Mouse (Mus musculus): ENCODE measurements around the gene Kcna10.

Kcna10 gene

GRCm38 (mm10) chr3:107205170-107205569, 22.3 kb downstream of the Kcna10 start:
- no peak for DNase-seq

- peak; percentile 88 for DNase-seq
Observed at GRCm38 (mm10) chr3:107205994-107206393, 23.1 kb downstream of the Kcna10 start.

DNA sequence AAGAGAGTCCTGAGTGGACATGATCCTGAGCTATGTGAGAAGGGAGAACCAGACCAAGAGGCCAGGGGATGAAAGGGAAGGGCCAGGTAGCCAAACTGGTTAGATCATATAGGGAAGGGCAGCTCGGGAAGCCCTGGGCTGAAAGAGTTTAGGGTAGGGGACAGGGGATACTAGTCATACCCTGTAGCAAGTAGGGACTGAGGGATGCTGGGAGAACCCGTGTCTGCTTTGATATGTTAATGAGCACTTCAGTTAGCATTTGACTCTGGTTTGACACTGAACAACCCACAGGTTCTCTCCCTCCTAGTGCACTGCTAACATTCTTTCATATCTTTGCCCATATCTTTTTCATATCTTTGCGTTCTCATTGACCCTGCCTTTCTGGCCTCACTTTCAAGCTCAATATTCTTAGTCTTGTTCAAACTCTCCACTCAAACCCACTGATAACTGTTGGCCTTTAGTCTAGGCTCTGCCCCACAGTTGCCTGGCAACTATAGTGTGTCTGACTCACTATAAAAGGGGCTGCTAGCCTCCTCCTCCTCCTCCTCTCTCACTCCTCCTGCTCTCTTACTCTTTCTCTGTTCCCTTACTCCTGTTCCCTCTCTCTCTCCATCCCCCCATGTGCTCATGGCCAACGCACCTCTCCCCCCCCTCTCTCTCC, 23.8 kb downstream of the Kcna10 start:
- no peak for DNase-seq

GRCm38 (mm10) chr3:107207625-107208253, 24.9 kb downstream of the Kcna10 start:
- peak; percentile 13 for DNase-seq

GRCm38 (mm10) chr3:107214606-107215005, 31.8 kb downstream of the Kcna10 start:
- no peak for DNase-seq

- no peak for DNase-seq
Observed at GRCm38 (mm10) chr3:107216400-107217100, 33.7 kb downstream of the Kcna10 start.

- no peak for DNase-seq
Observed at GRCm38 (mm10) chr3:107217101-107217480, 34.2 kb downstream of the Kcna10 start.

DNA sequence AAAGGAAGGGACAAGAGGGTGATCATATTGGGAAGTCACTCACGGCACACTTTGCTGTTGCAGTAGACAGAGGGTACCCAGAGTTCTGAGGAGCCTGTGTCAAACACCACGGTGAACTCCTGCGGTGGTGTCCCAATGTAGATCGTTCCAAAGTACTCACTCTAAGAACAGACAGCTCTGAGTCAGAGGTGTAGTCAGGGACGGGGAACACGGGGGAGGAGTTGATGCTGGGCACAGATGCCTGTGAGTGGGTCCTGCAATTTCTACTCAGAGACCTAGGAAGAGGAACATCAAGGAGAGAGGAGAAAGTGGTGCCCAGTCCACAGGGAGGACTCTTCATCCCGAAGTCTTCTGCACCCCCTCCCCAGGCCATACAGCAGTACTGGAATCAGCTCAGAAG, 35.7 kb downstream of the Kcna10 start:
- DNase-seq, result no peak

- DNase-seq, result no peak
Observed at GRCm38 (mm10) chr3:107221608-107222007, 38.8 kb downstream of the Kcna10 start, which contains the start of gene Cym. Cym (minus strand) TSS chr3:107221732.

- no peak for DNase-seq
Observed at GRCm38 (mm10) chr3:107223230-107223629, 40.4 kb downstream of the Kcna10 start.

DNA sequence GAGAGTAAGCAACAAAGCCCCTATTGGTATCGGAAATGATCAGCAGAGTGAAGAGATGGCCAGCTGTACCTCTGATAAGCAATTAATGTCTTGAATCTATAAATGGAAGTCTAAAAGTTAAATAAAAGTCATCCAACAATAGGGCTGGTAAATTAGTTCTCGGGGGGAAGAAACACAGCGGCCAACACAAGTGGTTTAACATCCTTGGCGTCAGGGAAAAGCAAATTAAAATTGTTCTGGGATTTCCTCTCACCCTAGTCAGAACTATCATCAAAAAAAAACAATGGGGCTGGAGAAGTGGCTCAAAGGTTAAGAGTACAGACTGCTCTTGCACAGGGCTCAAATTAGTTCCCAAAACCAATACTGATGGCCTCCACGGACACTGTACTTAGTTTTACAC, 43.0 kb downstream of the Kcna10 start:
- DNase-seq, result no peak

DNA sequence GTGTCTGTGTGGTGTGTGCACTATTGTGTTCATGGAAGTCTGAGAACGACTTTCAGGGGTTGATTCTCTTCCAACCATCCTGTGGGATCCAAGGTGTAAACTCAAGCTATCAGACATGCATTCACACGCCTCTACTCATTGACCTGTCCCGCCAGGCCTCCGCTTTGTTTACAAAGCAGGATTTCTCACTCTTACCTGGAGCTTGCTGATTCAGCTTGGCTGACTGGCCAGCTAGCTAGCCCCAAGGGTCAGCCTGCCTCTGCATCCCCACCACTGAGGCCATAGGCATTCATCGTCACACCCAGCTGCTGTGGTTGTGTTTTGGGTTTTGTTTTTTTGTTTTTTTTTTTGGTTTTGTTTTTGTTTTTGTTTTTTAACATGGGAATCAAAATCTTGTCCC, 46.4 kb downstream of the Kcna10 start:
- DNase-seq, result no peak

DNA sequence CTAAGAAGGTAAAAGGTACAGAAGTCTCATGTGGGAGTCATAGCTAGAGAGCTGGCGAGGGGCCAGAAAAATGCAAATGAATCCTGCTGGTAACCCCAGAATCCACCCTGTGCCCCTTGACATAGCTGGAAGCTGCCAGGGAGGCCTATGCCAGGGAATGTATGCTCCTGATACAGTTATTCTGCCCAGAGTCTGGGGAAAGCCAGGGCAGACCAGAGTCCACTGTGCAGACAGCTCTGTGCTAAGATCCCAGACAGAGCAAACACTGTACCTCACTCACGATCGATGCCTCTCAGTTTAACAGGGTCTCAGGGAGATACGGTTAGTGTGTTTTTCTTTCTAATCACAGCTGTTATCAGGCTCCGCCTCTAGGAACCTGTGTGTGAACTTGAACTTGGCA, 47.0 kb downstream of the Kcna10 start:
- peak; percentile 26 for DNase-seq

DNA sequence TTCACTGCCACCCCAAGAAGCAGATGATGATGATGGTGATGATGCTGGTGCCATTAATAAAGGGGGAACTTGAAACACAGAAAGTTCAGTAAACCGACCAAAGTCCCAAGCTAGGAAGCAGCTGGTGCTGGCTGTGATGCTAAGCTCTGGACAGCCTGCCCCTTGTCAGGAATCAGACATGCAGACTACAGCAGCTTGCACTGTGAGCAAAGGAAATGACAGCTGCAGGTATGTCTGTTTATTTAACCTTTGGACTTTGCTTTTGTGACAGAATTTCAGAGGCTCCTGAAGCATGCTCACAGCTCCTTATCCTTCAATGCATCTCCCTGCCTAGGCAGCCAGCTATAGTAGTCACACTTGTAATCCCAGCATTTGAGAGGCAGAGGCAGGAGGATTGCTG, 47.7 kb downstream of the Kcna10 start, which contains the start of gene A630076J17Rik:
TSS of gene A630076J17Rik (plus strand) at position 88 of the 400 bp plus-strand sequence.
- DNase-seq, result no peak

GRCm38 (mm10) chr3:107231202-107231601, 48.3 kb downstream of the Kcna10 start:
- no peak for DNase-seq

- peak; percentile 89 for DNase-seq
Observed at GRCm38 (mm10) chr3:107233351-107233813, 50.5 kb downstream of the Kcna10 start.

DNA sequence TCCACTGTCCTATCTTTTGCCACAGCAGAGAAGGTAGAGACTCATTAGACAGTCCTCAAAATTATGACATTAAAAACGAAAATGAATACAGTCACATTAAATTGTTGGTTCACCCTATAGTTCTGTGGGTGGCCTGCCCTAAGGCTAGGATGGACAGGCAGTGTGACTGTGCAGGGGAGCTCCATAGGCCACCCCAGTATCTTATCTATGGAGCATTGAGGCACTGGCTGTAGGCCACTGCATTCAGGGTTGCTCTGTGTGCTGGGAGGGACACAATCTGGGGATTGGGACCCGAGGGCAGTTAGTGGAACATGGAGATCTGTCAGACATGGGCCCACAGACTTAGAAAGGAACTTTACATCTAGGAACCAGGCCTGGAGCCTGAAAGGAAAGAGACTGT, 51.1 kb downstream of the Kcna10 start:
- no peak for DNase-seq

- no peak for DNase-seq
Observed at GRCm38 (mm10) chr3:107238051-107238450, 55.2 kb downstream of the Kcna10 start.

DNA sequence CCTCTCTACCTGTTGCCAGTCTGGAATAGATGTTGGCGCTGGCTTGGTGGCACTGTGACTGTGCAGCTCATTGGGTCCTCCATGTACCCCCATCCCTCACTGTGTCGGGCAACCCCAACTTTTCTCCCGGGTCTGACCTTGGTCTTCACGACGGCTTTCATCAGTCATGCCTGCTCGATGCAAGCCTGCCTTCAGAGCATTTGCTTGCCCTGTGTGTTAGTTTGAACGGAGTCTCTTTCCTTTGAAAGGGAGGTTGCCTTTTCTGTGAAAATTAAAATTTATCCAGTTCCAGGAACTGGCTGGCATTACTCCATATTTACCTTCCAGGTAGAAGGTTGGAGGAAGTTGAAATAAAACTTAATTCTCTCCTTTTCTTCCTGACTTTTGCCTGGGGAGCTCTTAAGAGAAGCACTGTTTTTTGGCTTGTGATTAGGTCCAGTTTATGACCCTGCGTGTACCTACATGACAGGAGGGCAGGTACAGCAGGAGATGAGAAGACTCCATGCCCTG, 55.7 kb downstream of the Kcna10 start:
- no peak for DNase-seq

- DNase-seq, result no peak
Observed at GRCm38 (mm10) chr3:107239607-107240006, 56.8 kb downstream of the Kcna10 start, which contains the start of gene Prok1. Prok1 (minus strand) TSS chr3:107239707.

GRCm38 (mm10) chr3:107241389-107242094, 58.7 kb downstream of the Kcna10 start:
- no peak for DNase-seq

Data from kidney, postnatal 10 days (tissue).